Mouse (Mus musculus): ENCODE measurements around the gene Pla2g4a.

Gene Pla2g4a

GRCm38 (mm10) chr1:149861543-149861942 is 99.5 kb downstream of the Pla2g4a start:
- no peak for DNase-seq (ENCODE audit: extremely low spot score, low read depth, low spot score)

GRCm38 (mm10) chr1:149858734-149859133 is 102.4 kb downstream of the Pla2g4a start:
- DNase-seq (ENCODE audit: extremely low spot score, low read depth, low spot score) = no peak

- DNase-seq (ENCODE audit: extremely low spot score, low read depth, low spot score) = no peak
Measured at GRCm38 (mm10) chr1:149856720-149857119, 104.4 kb downstream of the Pla2g4a start.

GRCm38 (mm10) chr1:149855581-149855980 is 105.5 kb downstream of the Pla2g4a start:
- no peak for DNase-seq (ENCODE audit: extremely low spot score, low read depth, low spot score)

- no peak for DNase-seq (ENCODE audit: extremely low spot score, low read depth, low spot score)
Measured at GRCm38 (mm10) chr1:149854867-149855266, 106.2 kb downstream of the Pla2g4a start.

- no peak for DNase-seq (ENCODE audit: extremely low spot score, low read depth, low spot score)
Measured at GRCm38 (mm10) chr1:149846655-149847054, 114.4 kb downstream of the Pla2g4a start.

GRCm38 (mm10) chr1:149841845-149842244 is 119.2 kb downstream of the Pla2g4a start:
- DNase-seq (ENCODE audit: extremely low spot score, low read depth, low spot score) = no peak

GRCm38 (mm10) chr1:149840961-149841416 is 120.1 kb downstream of the Pla2g4a start:
- DNase-seq (ENCODE audit: extremely low spot score, low read depth, low spot score) = no peak

- DNase-seq (ENCODE audit: extremely low spot score, low read depth, low spot score) = no peak
Measured at GRCm38 (mm10) chr1:149840312-149840930, 120.7 kb downstream of the Pla2g4a start.

- no peak for DNase-seq (ENCODE audit: extremely low spot score, low read depth, low spot score)
Measured at GRCm38 (mm10) chr1:149836496-149836895, 124.6 kb downstream of the Pla2g4a start.

- no peak for DNase-seq (ENCODE audit: extremely low spot score, low read depth, low spot score)
Measured at GRCm38 (mm10) chr1:149833876-149834275, 127.2 kb downstream of the Pla2g4a start.

- no peak for DNase-seq (ENCODE audit: extremely low spot score, low read depth, low spot score)
Measured at GRCm38 (mm10) chr1:149832952-149833351, 128.1 kb downstream of the Pla2g4a start.

GRCm38 (mm10) chr1:149832514-149832913 is 128.6 kb downstream of the Pla2g4a start:
- DNase-seq (ENCODE audit: extremely low spot score, low read depth, low spot score) = no peak

GRCm38 (mm10) chr1:149831100-149831499 is 130.0 kb downstream of the Pla2g4a start:
- no peak for DNase-seq (ENCODE audit: extremely low spot score, low read depth, low spot score)

- no peak for DNase-seq (ENCODE audit: extremely low spot score, low read depth, low spot score)
Measured at GRCm38 (mm10) chr1:149813616-149814345, 147.3 kb downstream of the Pla2g4a start.

- DNase-seq (ENCODE audit: extremely low spot score, low read depth, low spot score) = no peak
Measured at GRCm38 (mm10) chr1:149809527-149809926, 151.6 kb downstream of the Pla2g4a start.

All from hindlimb bud, embryonic 11.5 days (tissue).